Mouse (Mus musculus) heart, embryonic 15.5 days (tissue): Measurements from ENCODE around the gene Yy1. TPM values are rescaled to one million over a fixed set of nuclear protein-coding genes. Genes with fewer than 3 reads are reported as not detected.

Experiments used
- ATAC-seq: fragments of 200-750 bp; cut with Nextera tagmentation; replicated peaks from 2 replicates; pipeline ENCODE4 v1.8.0; 2017; ENCODE audit warnings: low read depth, moderate TSS enrichment; ENCODE audit not compliant: insufficient number of reproducible peaks, insufficient read depth, low FRiP score
- H3K27ac ChIP-seq: fragments of 300-500 bp; sonication (generic); 2 replicates; pipeline ENCODE4 v1.5.1; 2015; ENCODE audit warnings: mild to moderate bottlenecking, inconsistent platforms
- H3K27me3 ChIP-seq: fragments of 300-500 bp; sonication (generic); 2 replicates; pipeline ENCODE4 v1.6.1; 2015; ENCODE audit warnings: inconsistent platforms
- H3K36me3 ChIP-seq: fragments of 300-500 bp; sonication (generic); 2 replicates; pipeline ENCODE4 v1.6.1; 2015; ENCODE audit warnings: mild to moderate bottlenecking, inconsistent platforms
- H3K4me1 ChIP-seq: fragments of 300-500 bp; sonication (generic); replicated peaks from 2 replicates; pipeline ENCODE4 v1.6.1; 2015; ENCODE audit warnings: inconsistent platforms
- H3K4me2 ChIP-seq: fragments of 300-500 bp; sonication (generic); 2 replicates; pipeline ENCODE4 v1.6.1; 2015; ENCODE audit warnings: inconsistent platforms, mild to moderate bottlenecking, moderate library complexity
- H3K4me3 ChIP-seq: fragments of 300-500 bp; sonication (generic); 2 replicates; pipeline ENCODE4 v1.5.1; 2015; ENCODE audit warnings: mild to moderate bottlenecking, inconsistent platforms
- H3K9ac ChIP-seq: fragments of 300-500 bp; sonication (generic); 2 replicates; pipeline ENCODE4 v1.6.1; 2015; ENCODE audit warnings: mild to moderate bottlenecking, inconsistent platforms
- H3K9me3 ChIP-seq: fragments of 300-500 bp; sonication (generic); replicated peaks from 2 replicates; pipeline ENCODE4 v1.6.1; 2016; ENCODE audit warnings: inconsistent platforms
- WGBS: fragments of 180-500 bp; shearing (Covaris S2); methylation state at CpG from one replicate; pipeline ENCODE4 v1.1.7; 2015; ENCODE audit warnings: mixed read lengths; 5-methylcytosine and 5-hydroxymethylcytosine counted together
- polyA plus RNA-seq: library from polyadenylated mRNA; unstranded; fragments of >200 nt; fragmentation: Nextera tagmentation; extraction: Ambion mirVana; gene quantifications from 2 replicates; pipeline ENCODE4 v1.2.1, GENCODE M21; 2015

Yy1 gene
- polyA plus RNA-seq = 10.5 and 13.1 TPM in 2 replicates

DNA sequence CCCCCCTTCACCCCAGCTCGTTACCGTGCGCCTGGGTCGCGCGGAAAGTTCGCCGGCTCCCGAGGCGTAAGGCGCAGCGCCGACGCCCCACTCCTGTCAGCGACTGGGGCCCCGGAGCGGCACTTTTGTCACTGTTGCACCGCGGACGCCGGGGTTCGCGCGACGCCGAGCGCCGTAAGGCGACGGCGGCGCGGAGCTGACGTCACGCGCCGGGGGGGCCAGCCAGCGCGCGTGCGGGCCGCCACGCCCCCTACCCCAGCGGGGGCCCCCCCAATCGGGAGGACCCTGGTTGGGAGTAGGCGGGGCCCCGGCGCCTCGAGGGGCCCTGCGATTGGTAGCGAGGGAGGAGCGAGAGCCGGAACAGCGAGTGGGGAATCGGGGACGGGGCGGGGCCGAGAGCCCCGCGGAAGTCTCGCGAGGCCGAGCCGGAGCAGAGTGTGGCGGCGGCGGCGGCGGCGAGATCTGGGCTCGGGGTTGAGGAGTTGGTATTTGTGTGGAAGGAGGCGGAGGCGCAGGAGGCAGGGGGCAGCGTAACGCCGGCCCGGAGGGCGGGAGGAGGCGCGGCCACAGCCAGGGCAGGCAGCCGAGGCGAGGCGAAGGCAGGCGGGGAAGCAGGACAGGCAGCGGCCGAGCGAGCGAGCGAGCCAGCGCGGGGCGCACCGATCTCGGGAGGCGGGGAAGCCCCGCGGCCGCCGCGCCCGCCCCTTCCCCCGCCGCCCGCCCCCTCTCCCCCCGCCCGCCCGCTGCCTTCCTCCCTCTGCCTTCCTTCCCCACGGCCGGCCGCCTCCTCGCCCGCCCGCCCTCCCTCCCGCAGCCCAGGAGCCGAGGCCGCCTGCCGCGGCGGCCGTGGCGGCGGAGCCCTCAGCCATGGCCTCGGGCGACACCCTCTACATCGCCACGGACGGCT, at the start of gene Yy1:
Gene Yy1, plus strand, starts transcription at position 428 of the 907 bp plus-strand sequence.
- ATAC-seq = peak; percentile 93
- peak within 1 kb of the TSS; percentile 99 for H3K4me3 ChIP-seq
- no peaks in the 10 kb centered on the region for H3K36me3 ChIP-seq
- H3K27me3 ChIP-seq = no peaks in the 10 kb centered on the region
- peak within 1 kb of the TSS; percentile 100 for H3K27ac ChIP-seq
- no peaks in the 10 kb centered on the region for H3K9me3 ChIP-seq
- peak within 1 kb of the TSS; percentile 63 for H3K4me2 ChIP-seq
- H3K4me1 ChIP-seq = peaks cover 20% of the 10 kb centered on the region
- WGBS = under 1% methylated on average over 104 of the region's 127 CpGs
- H3K9ac ChIP-seq = peak within 1 kb of the TSS; percentile 97

DNA sequence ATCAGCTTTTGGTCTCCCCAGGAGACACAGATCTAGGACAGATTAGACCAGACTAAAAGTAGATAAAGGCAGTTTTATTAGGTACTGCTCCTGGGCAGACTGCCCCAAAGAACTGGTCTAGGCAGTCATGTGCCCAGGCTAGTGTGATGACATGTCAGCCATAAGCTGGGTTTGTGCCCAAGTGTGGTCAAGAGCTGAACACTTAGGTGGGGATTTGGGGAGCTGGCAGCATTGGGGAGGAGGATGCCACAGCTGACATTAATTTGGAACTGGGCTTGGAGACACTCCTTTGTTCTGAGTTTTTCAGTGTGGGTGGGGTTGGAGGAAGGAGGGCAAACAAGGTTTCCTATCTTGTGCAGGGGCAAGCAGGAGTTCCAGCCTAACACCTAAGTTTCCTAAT, 46.8 kb upstream of the Yy1 start:
- H3K27me3 ChIP-seq = no peaks in the 10 kb centered on the region
- no peaks in the 10 kb centered on the region for H3K36me3 ChIP-seq
- H3K9me3 ChIP-seq = no peaks in the 10 kb centered on the region
- no peak overlapping the region for H3K4me3 ChIP-seq
- no peak overlapping the region for H3K4me2 ChIP-seq
- no peak overlapping the region for H3K27ac ChIP-seq
- no peaks in the 10 kb centered on the region for H3K4me1 ChIP-seq
- no peak overlapping the region for H3K9ac ChIP-seq
- ATAC-seq = no peak

- H3K9me3 ChIP-seq = no peaks in the 10 kb centered on the region
- H3K4me3 ChIP-seq = no peak overlapping the region
- WGBS = 70% methylated on average over 6 of the region's 6 CpGs
- H3K9ac ChIP-seq = no peak overlapping the region
- H3K27me3 ChIP-seq = no peaks in the 10 kb centered on the region
- no peak overlapping the region for H3K27ac ChIP-seq
- H3K36me3 ChIP-seq = no peaks in the 10 kb centered on the region
- ATAC-seq = no peak
- no peak overlapping the region for H3K4me2 ChIP-seq
- no peaks in the 10 kb centered on the region for H3K4me1 ChIP-seq
These were observed 43.8 kb upstream of the Yy1 start for GRCm38 (mm10) chr12:108749019-108749418.

DNA sequence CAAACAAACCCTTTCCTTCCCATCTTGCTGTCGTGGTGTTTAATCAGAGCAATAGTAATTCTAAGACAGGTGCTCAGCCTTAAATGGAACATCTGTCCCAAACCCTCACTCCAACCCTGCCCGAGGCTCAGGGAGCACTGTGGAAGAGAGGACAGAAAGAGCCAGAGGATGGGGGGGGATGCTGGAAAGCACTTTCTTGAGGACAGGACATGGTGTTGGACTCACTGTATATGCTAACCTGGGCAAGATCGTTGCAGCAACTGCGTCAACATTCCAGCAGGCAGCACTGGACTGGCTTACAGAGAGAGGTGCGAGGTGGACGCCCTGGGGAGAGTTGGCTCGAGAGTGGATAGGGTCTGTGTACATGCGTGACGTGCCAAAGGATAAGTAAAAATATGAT, 43.3 kb upstream of the Yy1 start:
- no peak overlapping the region for H3K4me2 ChIP-seq
- no peak overlapping the region for H3K9ac ChIP-seq
- WGBS = 81% methylated on average over 9 of the region's 9 CpGs
- no peaks in the 10 kb centered on the region for H3K4me1 ChIP-seq
- no peak overlapping the region for H3K27ac ChIP-seq
- H3K36me3 ChIP-seq = no peaks in the 10 kb centered on the region
- no peak for ATAC-seq
- H3K27me3 ChIP-seq = no peaks in the 10 kb centered on the region
- no peaks in the 10 kb centered on the region for H3K9me3 ChIP-seq
- no peak overlapping the region for H3K4me3 ChIP-seq

DNA sequence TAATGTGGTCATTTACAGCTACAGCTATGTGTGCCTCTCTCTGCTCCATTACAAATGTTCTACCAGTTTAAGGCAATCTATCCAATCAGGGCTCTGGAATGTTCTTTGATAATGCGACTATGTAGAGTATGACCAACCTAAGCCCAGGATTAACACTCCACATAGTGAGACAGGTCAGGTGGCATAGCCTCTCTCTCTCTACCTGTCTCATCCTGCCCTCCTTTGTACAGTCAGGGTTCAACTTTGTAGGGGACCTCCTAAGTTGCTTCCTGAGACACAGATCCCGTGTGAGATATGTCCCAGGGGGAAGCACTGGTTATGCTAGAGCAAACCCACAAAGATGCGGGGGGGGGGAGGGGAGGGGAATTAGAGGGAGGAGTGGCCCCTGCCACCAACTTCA, 42.5 kb upstream of the Yy1 start:
- H3K4me1 ChIP-seq = no peaks in the 10 kb centered on the region
- H3K9ac ChIP-seq = no peak overlapping the region
- no peaks in the 10 kb centered on the region for H3K36me3 ChIP-seq
- 53% methylated on average over 3 of the region's 3 CpGs for WGBS
- H3K27ac ChIP-seq = no peak overlapping the region
- no peaks in the 10 kb centered on the region for H3K9me3 ChIP-seq
- no peaks in the 10 kb centered on the region for H3K27me3 ChIP-seq
- no peak overlapping the region for H3K4me3 ChIP-seq
- no peak overlapping the region for H3K4me2 ChIP-seq
- ATAC-seq = no peak

DNA sequence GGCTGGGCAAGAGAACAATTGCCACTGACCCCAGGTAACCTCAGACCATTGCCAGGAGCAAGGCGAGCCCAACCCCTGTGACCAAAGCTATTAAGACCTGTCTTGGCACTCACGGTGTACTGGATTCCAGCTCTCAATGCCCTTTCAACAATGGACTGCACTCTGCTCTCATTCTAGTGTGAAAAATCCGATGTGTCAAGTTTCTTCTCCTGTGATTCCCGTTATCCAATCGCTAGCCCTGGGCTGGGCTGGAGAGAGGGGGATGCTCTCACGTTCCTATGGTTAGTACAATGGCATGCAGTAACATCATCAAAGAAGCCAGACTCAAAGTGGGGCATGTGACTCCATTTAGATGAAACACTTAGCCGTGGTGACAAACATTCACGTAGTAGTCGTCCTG, 41.0 kb upstream of the Yy1 start:
- ATAC-seq = no peak
- H3K9ac ChIP-seq = no peak overlapping the region

DNA sequence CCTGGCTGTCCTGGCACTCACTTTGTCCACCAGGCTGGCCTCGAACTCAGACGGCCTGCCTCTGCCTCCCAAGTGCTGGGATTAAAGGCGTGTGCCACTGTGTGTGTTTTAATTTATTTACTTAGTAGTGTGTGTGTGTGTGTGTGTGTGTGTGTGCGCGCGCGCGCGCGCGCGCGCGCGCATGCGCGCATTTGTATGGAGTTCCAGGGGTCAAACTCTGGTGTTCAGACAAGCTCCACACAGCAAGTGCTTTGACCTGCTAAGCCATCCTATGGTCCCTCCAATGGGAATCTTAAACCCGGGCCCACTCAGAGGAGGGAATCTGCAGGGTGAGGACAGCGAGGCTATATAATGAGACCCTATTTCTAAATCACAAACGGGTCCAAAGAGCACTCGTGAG, 37.6 kb upstream of the Yy1 start:
- Histone ChIP-seq H3K4me1 (0 out of 2 replicates have a peak, but pooled peaks cover 3% of the 10 kb centered on the region), H3K27me3 (no peaks in the 10 kb centered on the region), H3K4me3 (no peak overlapping the region), H3K9me3 (no peaks in the 10 kb centered on the region), H3K27ac (no peak overlapping the region), H3K4me2 (no peak overlapping the region), H3K9ac (no peak overlapping the region), H3K36me3 (no peaks in the 10 kb centered on the region)
- ATAC-seq = no peak
- 86% methylated on average over 21 of the region's 21 CpGs for WGBS

More for the DNA sequence above, 41.0 kb upstream of the Yy1 start:
- Histone ChIP-seq H3K27ac (no peak overlapping the region), H3K4me2 (no peak overlapping the region), H3K4me3 (no peak overlapping the region), H3K4me1 (no peaks in the 10 kb centered on the region), H3K36me3 (no peaks in the 10 kb centered on the region), H3K27me3 (no peaks in the 10 kb centered on the region), H3K9me3 (no peaks in the 10 kb centered on the region)
- 42% methylated on average over 9 of the region's 9 CpGs for WGBS

DNA sequence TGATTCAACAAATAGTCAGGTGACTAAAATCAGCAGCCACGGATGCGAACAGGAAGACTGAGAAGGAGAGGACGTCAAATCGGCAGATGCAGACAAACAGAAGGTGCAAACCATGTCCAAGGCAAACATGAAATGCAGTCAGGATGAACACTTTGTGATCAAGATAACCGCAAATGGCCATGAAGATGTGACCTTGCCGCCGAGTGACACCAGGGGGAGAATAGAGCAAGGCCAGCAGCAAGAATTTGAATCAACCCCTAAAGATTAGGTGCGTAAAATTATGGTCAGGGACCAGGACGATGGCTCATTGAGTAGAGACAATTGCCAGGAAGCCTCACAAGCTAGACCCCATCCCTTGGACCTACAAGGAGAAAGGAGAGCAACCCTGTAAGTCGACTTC, 36.2 kb upstream of the Yy1 start:
- no peaks in the 10 kb centered on the region for H3K27me3 ChIP-seq
- no peak overlapping the region for H3K9ac ChIP-seq
- 86% methylated on average over 10 of the region's 10 CpGs for WGBS

GRCm38 (mm10) chr12:108757717-108758257, 35.0 kb upstream of the Yy1 start:
- H3K27ac ChIP-seq = peak overlapping the region; percentile 29; the same call in 1 of the 2 replicates
- WGBS = under 1% methylated on average over 41 of the region's 41 CpGs

More for the DNA sequence above, 36.2 kb upstream of the Yy1 start:
- no peak for ATAC-seq
- H3K27ac ChIP-seq = no peak overlapping the region
- H3K4me1 ChIP-seq = 0 out of 2 replicates have a peak, but pooled peaks cover 3% of the 10 kb centered on the region
- no peak overlapping the region for H3K4me2 ChIP-seq
- no peak overlapping the region for H3K4me3 ChIP-seq
- H3K36me3 ChIP-seq = no peaks in the 10 kb centered on the region
- H3K9me3 ChIP-seq = no peaks in the 10 kb centered on the region

DNA sequence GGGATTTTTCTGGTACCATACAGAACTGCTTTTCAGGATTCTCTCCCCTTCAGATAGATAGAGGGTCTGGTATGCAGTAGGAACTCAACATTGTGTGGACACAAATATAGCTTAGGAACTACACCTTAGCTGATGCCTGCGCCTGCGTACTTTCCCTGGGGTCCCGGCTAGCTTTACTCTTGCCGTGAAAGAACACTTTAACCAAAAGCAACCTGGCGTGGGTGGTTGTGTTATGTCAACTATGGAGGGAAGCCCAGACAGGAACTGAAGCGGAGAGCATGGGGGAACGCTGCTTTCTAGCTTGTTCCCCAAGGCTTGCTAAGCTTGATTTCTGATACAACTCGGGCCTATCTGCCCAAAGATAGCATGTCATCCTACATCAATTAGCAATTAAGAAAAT, 34.5 kb upstream of the Yy1 start:
- H3K4me1 ChIP-seq = peaks cover 4% of the 10 kb centered on the region; the same call in 1 of the 2 replicates
- 65% methylated on average over 8 of the region's 8 CpGs for WGBS
- no peak; the same call in 1 of the 2 replicates for ATAC-seq
- H3K4me2 ChIP-seq = peak overlapping the region; percentile 89
- H3K9me3 ChIP-seq = no peaks in the 10 kb centered on the region
- H3K9ac ChIP-seq = no peak overlapping the region
- H3K27ac ChIP-seq = no peak overlapping the region
- no peaks in the 10 kb centered on the region for H3K36me3 ChIP-seq
- peak overlapping the region; percentile 69 for H3K4me3 ChIP-seq
- H3K27me3 ChIP-seq = no peaks in the 10 kb centered on the region

More at GRCm38 (mm10) chr12:108757717-108758257, 35.0 kb upstream of the Yy1 start:
- Histone ChIP-seq H3K27me3 (no peaks in the 10 kb centered on the region), H3K9me3 (no peaks in the 10 kb centered on the region), H3K36me3 (no peaks in the 10 kb centered on the region), H3K4me3 (peak overlapping the region; percentile 69), H3K4me1 (0 out of 2 replicates have a peak, but pooled peaks cover 3% of the 10 kb centered on the region), H3K9ac (peak overlapping the region; percentile 75), H3K4me2 (peak overlapping the region; percentile 89)
- peak; percentile 99 for ATAC-seq

GRCm38 (mm10) chr12:108758682-108759081, 34.1 kb upstream of the Yy1 start:
- no peaks in the 10 kb centered on the region for H3K27me3 ChIP-seq
- no peak overlapping the region for H3K27ac ChIP-seq
- no peak overlapping the region for H3K4me3 ChIP-seq
- no peaks in the 10 kb centered on the region for H3K36me3 ChIP-seq
- H3K4me1 ChIP-seq = peaks cover 6% of the 10 kb centered on the region; the same call in 1 of the 2 replicates
- H3K4me2 ChIP-seq = no peak overlapping the region
- no peak overlapping the region for H3K9ac ChIP-seq
- ATAC-seq = no peak
- H3K9me3 ChIP-seq = no peaks in the 10 kb centered on the region
- 75% methylated on average over 13 of the region's 13 CpGs for WGBS
